Mouse (Mus musculus): ENCODE data around the gene Mcidas. TPM values are rescaled to one million over a fixed set of nuclear protein-coding genes. Genes with fewer than 3 reads are reported as not detected.
A peak's percentile ranks its signal among the peaks of the same experiment; 100 is the strongest.

Mcidas gene
- polyA plus RNA-seq, 1 experiment from 2014 or later: 0.62 TPM

GRCm38 (mm10) chr13:113046211-113046883 lies 52.7 kb downstream of the Mcidas start, which contains the start of gene Gpx8:
Gene Gpx8, minus strand, starts transcription at chr13:113046410.
- H3K4me3 ChIP-seq (ENCODE audit: low read length): peak within 1 kb of the TSS; percentile 74
- peak; percentile 81 for ATAC-seq (replicated peaks; ENCODE audit: extremely low read depth, insufficient read depth, low FRiP score)
- H3K27me3 ChIP-seq (ENCODE audit: control insufficient read depth, insufficient read depth, low read length): no peaks in the 10 kb centered on the region
- 4% methylated on average over 21 of the region's 21 CpGs for WGBS
- peak within 1 kb of the TSS; percentile 73 for H3K4me2 ChIP-seq (ENCODE audit: low read depth, low read length)
- no peaks in the 10 kb centered on the region for H3K9me3 ChIP-seq (replicated peaks; ENCODE audit: control insufficient read depth, low read length)
- H3K27ac ChIP-seq (ENCODE audit: low read length): peak within 1 kb of the TSS; percentile 63
- H3K4me1 ChIP-seq (ENCODE audit: control insufficient read depth, insufficient read depth, low read length): peaks cover 7% of the 10 kb centered on the region
- peak within 1 kb of the TSS; percentile 76 for H3K9ac ChIP-seq (ENCODE audit: low read length)
- peaks cover 5% of the 10 kb centered on the region; the same call in 1 of the 2 replicates for H3K36me3 ChIP-seq (ENCODE audit: control insufficient read depth, insufficient read depth)

- no peak overlapping the region for H3K9ac ChIP-seq (ENCODE audit: low read length)
- no peaks in the 10 kb centered on the region for H3K9me3 ChIP-seq (replicated peaks; ENCODE audit: control insufficient read depth, low read length)
- no peak overlapping the region for H3K4me3 ChIP-seq (ENCODE audit: low read length)
- no peak overlapping the region for H3K27ac ChIP-seq (ENCODE audit: low read length)
- ATAC-seq (replicated peaks; ENCODE audit: extremely low read depth, insufficient read depth, low FRiP score): no peak
- H3K27me3 ChIP-seq (ENCODE audit: control insufficient read depth, insufficient read depth, low read length): no peaks in the 10 kb centered on the region
- peaks cover 7% of the 10 kb centered on the region for H3K4me1 ChIP-seq (ENCODE audit: control insufficient read depth, insufficient read depth, low read length)
- peaks cover 5% of the 10 kb centered on the region; the same call in 1 of the 2 replicates for H3K36me3 ChIP-seq (ENCODE audit: control insufficient read depth, insufficient read depth)
- H3K4me2 ChIP-seq (ENCODE audit: low read depth, low read length): no peak overlapping the region
Measured at GRCm38 (mm10) chr13:113047018-113047417, 53.4 kb downstream of the Mcidas start.

GRCm38 (mm10) chr13:113047647-113048046 lies 54.0 kb downstream of the Mcidas start:
- Histone ChIP-seq H3K27me3 (ENCODE audit: control insufficient read depth, insufficient read depth, low read length) (no peaks in the 10 kb centered on the region), H3K27ac (ENCODE audit: low read length) (no peak overlapping the region), H3K4me3 (ENCODE audit: low read length) (no peak overlapping the region), H3K36me3 (ENCODE audit: control insufficient read depth, insufficient read depth) (peaks cover 4% of the 10 kb centered on the region; the same call in 1 of the 2 replicates), H3K9me3 (replicated peaks; ENCODE audit: control insufficient read depth, low read length) (no peaks in the 10 kb centered on the region), H3K4me1 (ENCODE audit: control insufficient read depth, insufficient read depth, low read length) (peaks cover 7% of the 10 kb centered on the region), H3K9ac (ENCODE audit: low read length) (no peak overlapping the region), H3K4me2 (ENCODE audit: low read depth, low read length) (no peak overlapping the region)
- WGBS: 66% methylated on average over 3 of the region's 3 CpGs
- ATAC-seq (replicated peaks; ENCODE audit: extremely low read depth, insufficient read depth, low FRiP score): no peak

MicroRNAs encoded within 50 kb of the gene (microRNA counts, 519-probe panel; counts per million panel counts)
- microRNA mmu-miR-449a: 2,879 counts per million, percentile 74 among the panel's probes with 10 or more counts
- not detected for microRNA mmu-miR-449b
- microRNA mmu-miR-449c: not detected

Small RNAs within 50 kb of the gene (microRNA-seq; reads per million reads assigned to microRNA genes)
- gene Mir449a: 2,431 reads per million, percentile 85 among the genes with 10 or more reads in this experiment
- 2.9 reads per million, percentile 10 among the genes with 10 or more reads in this experiment for gene Mir449b
- gene Mir449c: 3.3 reads per million, percentile 12 among the genes with 10 or more reads in this experiment

Other genes with a start within 250 kb of the Mcidas start
- gene Plpp1, start 193.1 kb upstream of the Mcidas start, polyA plus RNA-seq (2015; fragmentation: Nextera tagmentation; extraction: Ambion mirVana): 59.3 and 63.2 TPM in 2 replicates
- gene Mtrex, start 66.4 kb upstream of the Mcidas start, polyA plus RNA-seq (2015; fragmentation: Nextera tagmentation; extraction: Ambion mirVana): 43.0 and 48.8 TPM in 2 replicates
- 13.0 and 13.2 TPM in 2 replicates for gene Dhx29, start 66.4 kb upstream of the Mcidas start, polyA plus RNA-seq (2015; fragmentation: Nextera tagmentation; extraction: Ambion mirVana)
- 0.87 and 2.0 TPM in 2 replicates for gene Ccno, start 6.0 kb upstream of the Mcidas start, polyA plus RNA-seq (2015; fragmentation: Nextera tagmentation; extraction: Ambion mirVana)
- 0.38 and 0.62 TPM in 2 replicates for gene Cdc20b, start 41.3 kb downstream of the Mcidas start, polyA plus RNA-seq (2015; fragmentation: Nextera tagmentation; extraction: Ambion mirVana)
- gene Gpx8, start 52.6 kb downstream of the Mcidas start, polyA plus RNA-seq (2015; fragmentation: Nextera tagmentation; extraction: Ambion mirVana): 98.0 and 103 TPM in 2 replicates
- gene Gzma, start 107.1 kb downstream of the Mcidas start, polyA plus RNA-seq (2015; fragmentation: Nextera tagmentation; extraction: Ambion mirVana): 25.7 and 73.8 TPM in 2 replicates
- gene Esm1, start 215.8 kb downstream of the Mcidas start, polyA plus RNA-seq (2015; fragmentation: Nextera tagmentation; extraction: Ambion mirVana): 1.9 and 2.5 TPM in 2 replicates
- not detected in 2 replicates for gene Gzmk, start 232.1 kb downstream of the Mcidas start, polyA plus RNA-seq (2015; fragmentation: Nextera tagmentation; extraction: Ambion mirVana)

All from heart, embryonic 16.5 days (tissue).